Mouse (Mus musculus): ENCODE data around the gene Akr1cl. TPM values are rescaled to one million over a fixed set of nuclear protein-coding genes. Genes with fewer than 3 reads are reported as not detected.
A peak's percentile ranks its signal among the peaks of the same experiment; 100 is the strongest.

The Akr1cl gene
- total RNA-seq, 2 experiments from 2014 or later: not detected

GRCm38 (mm10) chr1:64988176-64988575 lies 44.4 kb downstream of the Akr1cl start:
- DNase-seq: no peak

- DNase-seq: peak; percentile 30
Measured at GRCm38 (mm10) chr1:64986120-64986519, 46.4 kb downstream of the Akr1cl start.

- DNase-seq: no peak
Measured at GRCm38 (mm10) chr1:64983247-64983646, 49.3 kb downstream of the Akr1cl start.

GRCm38 (mm10) chr1:64978321-64978799 lies 54.2 kb downstream of the Akr1cl start:
- no peak for DNase-seq

GRCm38 (mm10) chr1:64975346-64975745 lies 57.2 kb downstream of the Akr1cl start:
- DNase-seq: no peak

GRCm38 (mm10) chr1:64970685-64971084 lies 61.9 kb downstream of the Akr1cl start:
- DNase-seq: no peak

Other genes with a start within 250 kb of the Akr1cl start
- 1 to 10 TPM; 5.7 to 6.9 TPM for gene Plekhm3, start 75.9 kb downstream of the Akr1cl start, total RNA-seq (2021)
- gene Cryge, start 18.4 kb upstream of the Akr1cl start, total RNA-seq (2021): not detected
- gene Crygd, start 30.7 kb upstream of the Akr1cl start, total RNA-seq (2021): not detected
- gene Crygc, start 40.9 kb upstream of the Akr1cl start, total RNA-seq (2021): not detected
- gene Crygb, start 49.5 kb upstream of the Akr1cl start, total RNA-seq (2021): not detected
- not detected for gene Cryga, start 70.6 kb upstream of the Akr1cl start, total RNA-seq (2021)
- not detected for gene Gm28845, start 86.8 kb upstream of the Akr1cl start, total RNA-seq (2021)
- gene D630023F18Rik, start 90.5 kb upstream of the Akr1cl start, total RNA-seq (2021): not detected
- gene Idh1, start 153.7 kb upstream of the Akr1cl start, total RNA-seq (2021): 10 to 100 TPM; 40.7 to 40.9 TPM
- 10 to 100 TPM in 1 of 2 experiments, 1 to 10 TPM in 1; 8.9 to 12.7 TPM for gene Pikfyve, start 153.9 kb upstream of the Akr1cl start, total RNA-seq (2021)
- gene Pth2r, start 249.3 kb upstream of the Akr1cl start, total RNA-seq (2021): not detected

Measured in gastrocnemius, postnatal 10 days (tissue).